Mouse (Mus musculus) hindbrain, postnatal 0 days (tissue): ENCODE measurements around the gene Hmgb4. TPM values are rescaled to one million over a fixed set of nuclear protein-coding genes. Genes with fewer than 3 reads are reported as not detected.

ENCODE experiments used
- ATAC-seq: fragments of 200-750 bp; cut with Nextera tagmentation; 2 replicates; pipeline ENCODE4 v1.8.0; 2017; ENCODE audit warnings: mild to moderate bottlenecking, moderate TSS enrichment, moderate library complexity
- DNase-seq: peaks from one replicate; pipeline ENCODE4 v3.0.0-alpha.2; 2015; ENCODE audit warnings: low spot score
- H3K27ac ChIP-seq: fragments of 300-500 bp; sonication (generic); 2 replicates; pipeline ENCODE4 v1.5.1; 2014; ENCODE audit warnings: mild to moderate bottlenecking
- H3K27me3 ChIP-seq: fragments of 300-500 bp; sonication (generic); 2 replicates; pipeline ENCODE4 v1.6.1; 2014; ENCODE audit warnings: low read length, mixed read lengths; ENCODE audit not compliant: insufficient read depth
- H3K36me3 ChIP-seq: fragments of 300-500 bp; sonication (generic); 2 replicates; pipeline ENCODE4 v1.6.1; 2014; ENCODE audit warnings: low read length, mixed read lengths; ENCODE audit not compliant: insufficient read depth
- H3K4me1 ChIP-seq: fragments of 300-500 bp; sonication (generic); 2 replicates; pipeline ENCODE4 v1.6.1; 2014; ENCODE audit warnings: antibody characterized with exemption, low read length, mixed read lengths; ENCODE audit not compliant: insufficient read depth
- H3K4me2 ChIP-seq: fragments of 300-500 bp; sonication (generic); 2 replicates; pipeline ENCODE4 v1.6.1; 2014; ENCODE audit warnings: low read depth, mild to moderate bottlenecking, low read length, moderate library complexity, mixed read lengths
- H3K4me3 ChIP-seq: fragments of 300-500 bp; sonication (generic); 2 replicates; pipeline ENCODE4 v1.5.1; 2014; ENCODE audit warnings: low read length
- H3K9ac ChIP-seq: fragments of 300-500 bp; sonication (generic); replicated peaks from 2 replicates; pipeline ENCODE4 v1.6.1; 2014; ENCODE audit warnings: mild to moderate bottlenecking, low read length, moderate library complexity, mixed read lengths
- H3K9me3 ChIP-seq: fragments of 300-500 bp; sonication (generic); 2 replicates; pipeline ENCODE4 v1.6.1; 2016; ENCODE audit warnings: low read length, mixed read lengths
- CTCF ChIP-seq: IDR thresholded peaks from 2 replicates; pipeline ENCODE4 v1.5.1; 2016; ENCODE audit warnings: antibody characterized with exemption, control low read depth, low read depth
- WGBS: fragments of 180-500 bp; shearing (Covaris S2); extraction: QIAGEN DNeasy Blood & Tissue Kit; methylation state at CpG from one replicate; pipeline ENCODE4 v1.1.7; 2014; 5-methylcytosine and 5-hydroxymethylcytosine counted together
- polyA plus RNA-seq: library from polyadenylated mRNA; unstranded; fragments of >200 nt; fragmentation: Nextera tagmentation; extraction: Ambion mirVana; gene quantifications from 2 replicates; pipeline ENCODE4 v1.2.1, GENCODE M21; 2015
- total RNA-seq: library from RNA; depleted of rRNA; stranded (reverse); fragments of >200 nt; gene quantifications from 2 replicates; pipeline ENCODE4 v1.2.3, GENCODE M21; 2014

Gene Hmgb4
- total and polyA plus RNA-seq, 2 experiments from 2014 or later: not detected

GRCm38 (mm10) chr4:128227377-128228316 is 33.1 kb downstream of the Hmgb4 start:
- ATAC-seq (peak; percentile 63), DNase-seq (peak; percentile 29)
- Histone ChIP-seq H3K36me3 (no peaks in the 10 kb centered on the region), H3K4me3 (no peak overlapping the region), H3K9ac (no peak overlapping the region), H3K4me1 (peaks cover 14% of the 10 kb centered on the region), H3K27me3 (no peaks in the 10 kb centered on the region), H3K4me2 (no peak overlapping the region), H3K9me3 (no peaks in the 10 kb centered on the region), H3K27ac (0 out of 2 replicates have a peak overlapping the region, but pooled peaks have one; percentile 36)
- TF ChIP-seq CTCF: no peak
- WGBS: 26% methylated on average over 13 of the region's 13 CpGs

GRCm38 (mm10) chr4:128224453-128224852 is 36.3 kb downstream of the Hmgb4 start:
- Histone ChIP-seq H3K4me3 (no peak overlapping the region), H3K4me2 (no peak overlapping the region), H3K36me3 (no peaks in the 10 kb centered on the region), H3K27ac (no peak overlapping the region), H3K27me3 (no peaks in the 10 kb centered on the region), H3K4me1 (peaks cover 13% of the 10 kb centered on the region), H3K9me3 (no peaks in the 10 kb centered on the region), H3K9ac (no peak overlapping the region)
- no peak for TF ChIP-seq CTCF
- ATAC-seq (no peak), DNase-seq (no peak)
- 58% methylated on average over 6 of the region's 6 CpGs for WGBS

GRCm38 (mm10) chr4:128217991-128218595 is 42.7 kb downstream of the Hmgb4 start:
- Histone ChIP-seq H3K9ac (no peak overlapping the region), H3K4me2 (no peak overlapping the region), H3K36me3 (no peaks in the 10 kb centered on the region), H3K4me3 (no peak overlapping the region), H3K4me1 (0 out of 2 replicates have a peak, but pooled peaks cover 4% of the 10 kb centered on the region), H3K9me3 (no peaks in the 10 kb centered on the region), H3K27me3 (no peaks in the 10 kb centered on the region), H3K27ac (no peak overlapping the region)
- ATAC-seq (peak; percentile 83), DNase-seq (peak; percentile 72)
- 45% methylated on average over 13 of the region's 13 CpGs for WGBS
- no peak for TF ChIP-seq CTCF
